In the genomic region with DNA sequence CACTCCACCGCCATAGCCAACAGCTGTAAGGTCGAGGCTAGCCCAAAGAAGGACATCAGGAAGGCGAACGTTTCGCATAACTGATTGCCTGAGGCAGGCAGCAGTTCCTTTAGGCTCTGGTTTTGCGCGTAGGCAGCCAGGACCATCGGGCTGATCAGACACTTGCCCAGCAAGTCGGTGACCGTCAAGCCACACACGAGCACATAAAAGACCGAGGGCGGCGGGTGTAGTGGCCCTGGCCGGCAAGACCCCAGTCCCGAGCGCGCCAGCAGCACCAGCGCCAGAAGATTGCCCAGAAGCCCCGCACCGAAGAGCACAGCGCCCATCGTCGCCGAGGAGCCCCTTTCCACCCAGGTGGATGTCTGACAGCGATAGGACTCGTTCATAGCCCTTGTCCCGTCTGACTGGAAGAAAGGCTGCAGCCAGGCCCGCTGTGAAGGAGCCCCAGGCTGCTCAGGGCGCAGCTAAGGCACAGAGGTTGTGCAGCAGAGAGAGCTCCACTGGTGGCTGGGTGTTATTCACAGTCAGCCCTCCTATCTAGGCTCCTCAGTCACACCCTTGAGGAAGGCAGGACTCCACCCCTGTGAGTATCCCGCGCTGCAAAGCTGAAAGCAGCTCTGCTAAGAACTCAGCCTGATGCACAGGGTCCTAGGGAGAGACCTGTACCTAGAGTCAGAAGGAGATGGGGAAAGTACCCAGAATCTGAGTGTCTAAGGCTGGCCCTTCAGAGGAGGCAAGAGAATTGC, we compare ENCODE assay signal across 8 mouse cellular contexts. TPM values are rescaled to one million over a fixed set of nuclear protein-coding genes. Genes with fewer than 3 reads are reported as not detected.
DNase-seq lines count a peak whose midpoint lies in the region; ATAC-seq and TF ChIP-seq lines count a peak whose summit lies in the region.

A gene (minus strand): TSS at position 508 of the 746 bp plus-strand sequence.

- H3K27ac ChIP-seq in lung, embryonic 14.5 days (ENCODE audit: low read depth) = no peak within 1 kb of the TSS
- no peak within 1 kb of the TSS for H3K27ac ChIP-seq in embryonic facial prominence, embryonic 12.5 days
- no peak within 1 kb of the TSS for H3K27ac ChIP-seq in intestine, postnatal 0 days (ENCODE audit: low read depth, low read length)
- H3K27ac ChIP-seq in olfactory bulb, adult 2 months (ENCODE audit: insufficient read depth, low read depth, low read length) = no peak within 1 kb of the TSS

- no peaks in the 10 kb centered on the region for H3K36me3 ChIP-seq in lung, embryonic 14.5 days (ENCODE audit: insufficient read depth)
- no peaks in the 10 kb centered on the region for H3K36me3 ChIP-seq in embryonic facial prominence, embryonic 12.5 days
- H3K36me3 ChIP-seq in intestine, postnatal 0 days (ENCODE audit: control insufficient read depth, insufficient read depth) = no peaks in the 10 kb centered on the region

- peak within 1 kb of the TSS; percentile 14; the same call in 1 of the 2 replicates for H3K4me3 ChIP-seq in lung, embryonic 14.5 days (ENCODE audit: low read depth, low read length)
- H3K4me3 ChIP-seq in embryonic facial prominence, embryonic 12.5 days = peak within 1 kb of the TSS; percentile 27
- peak within 1 kb of the TSS; percentile 33 for H3K4me3 ChIP-seq in intestine, postnatal 0 days (ENCODE audit: low read depth, low read length)
- 0 out of 2 replicates have a peak within 1 kb of the TSS, but pooled peaks have one; percentile 1 for H3K4me3 ChIP-seq in olfactory bulb, adult 2 months (ENCODE audit: insufficient read depth, low read depth, low read length)

- 0 out of 2 replicates have a peak within 1 kb of the TSS, but pooled peaks have one; percentile 17 for H3K9ac ChIP-seq in lung, embryonic 14.5 days
- no peak within 1 kb of the TSS for H3K9ac ChIP-seq in embryonic facial prominence, embryonic 12.5 days
- H3K9ac ChIP-seq in intestine, postnatal 0 days (ENCODE audit: low read depth, low read length) = no peak within 1 kb of the TSS

- H3K4me1 ChIP-seq in lung, embryonic 14.5 days (ENCODE audit: insufficient read depth) = no peaks in the 10 kb centered on the region; the same call in 1 of the 2 replicates
- H3K4me1 ChIP-seq in embryonic facial prominence, embryonic 12.5 days = peaks cover 10% of the 10 kb centered on the region; the same call in 1 of the 2 replicates
- no peaks in the 10 kb centered on the region; the same call in 1 of the 2 replicates for H3K4me1 ChIP-seq in intestine, postnatal 0 days (replicated peaks; ENCODE audit: control insufficient read depth, insufficient read depth, low read length)
- no peaks in the 10 kb centered on the region for H3K4me1 ChIP-seq in olfactory bulb, adult 2 months (ENCODE audit: control insufficient read depth, insufficient read depth, low read length)

- TF ChIP-seq CTCF in lung, embryonic 14.5 days (IDR thresholded peaks at IDR 0.05; ENCODE audit: low read depth) = no peak
- TF ChIP-seq CTCF in intestine, postnatal 0 days (IDR thresholded peaks at IDR 0.05; ENCODE audit: low read depth) = no peak
- no peak for TF ChIP-seq CTCF in olfactory bulb, adult 2 months (IDR thresholded peaks at IDR 0.05; ENCODE audit: insufficient read depth, low read depth, low read length)

- H3K4me2 ChIP-seq in lung, embryonic 14.5 days = peak within 1 kb of the TSS; percentile 52
- peak within 1 kb of the TSS; percentile 55 for H3K4me2 ChIP-seq in embryonic facial prominence, embryonic 12.5 days (replicated peaks)
- H3K4me2 ChIP-seq in intestine, postnatal 0 days (replicated peaks; ENCODE audit: low read depth) = peak within 1 kb of the TSS; percentile 62

- H3K9me3 ChIP-seq in lung, embryonic 14.5 days (ENCODE audit: low read depth, low read length) = no peaks in the 10 kb centered on the region
- H3K9me3 ChIP-seq in embryonic facial prominence, embryonic 12.5 days = no peaks in the 10 kb centered on the region
- no peaks in the 10 kb centered on the region for H3K9me3 ChIP-seq in intestine, postnatal 0 days (ENCODE audit: control insufficient read depth)

- no peak for TF ChIP-seq POLR2A in olfactory bulb, adult 2 months (IDR thresholded peaks at IDR 0.05; ENCODE audit: insufficient read depth, low read depth, low read length)

- DNase-seq in lung, embryonic 14.5 days = peak; percentile 10
- no peak for DNase-seq in lung, postnatal 10 days
- no peak for DNase-seq in layer of hippocampus, adult 9-11 months
- no peak for DNase-seq in Muller cell, postnatal 12 days (ENCODE audit: inconsistent ontology term)

- H3K27me3 ChIP-seq in lung, embryonic 14.5 days (ENCODE audit: insufficient read depth, low read length) = peaks cover 30% of the 10 kb centered on the region
- peaks cover 25% of the 10 kb centered on the region for H3K27me3 ChIP-seq in embryonic facial prominence, embryonic 12.5 days
- H3K27me3 ChIP-seq in intestine, postnatal 0 days (replicated peaks; ENCODE audit: control insufficient read depth, insufficient read depth, low read length) = peaks cover 15% of the 10 kb centered on the region

- WGBS in lung, embryonic 14.5 days = 2% methylated on average over 32 of the region's 32 CpGs
- WGBS in embryonic facial prominence, embryonic 12.5 days = 2% methylated on average over 32 of the region's 32 CpGs
- WGBS in intestine, postnatal 0 days = 1% methylated on average over 32 of the region's 32 CpGs
- WGBS in olfactory bulb, adult 2 months = 3% methylated on average over 32 of the region's 32 CpGs

- ATAC-seq in lung, embryonic 14.5 days (ENCODE audit: insufficient read depth) = peak; percentile 69
- peak; percentile 57; the same call in 1 of the 2 replicates for ATAC-seq in embryonic facial prominence, embryonic 12.5 days (ENCODE audit: insufficient number of reproducible peaks, insufficient read depth, low FRiP score, low TSS enrichment)
- ATAC-seq in intestine, postnatal 0 days = peak; percentile 60
- ATAC-seq in frontal cortex, adult (ENCODE audit: low TSS enrichment) = no peak

RNA-seq across cellular contexts. Expression of the gene that starts here (rescaled TPM):
- 0.07 and 0.09 TPM in 2 replicates for polyA plus RNA-seq in lung, embryonic 14.5 days (2014; fragmentation: Nextera tagmentation; extraction: Ambion mirVana)
- 0.20 and 0.47 TPM in 2 replicates for polyA plus RNA-seq in embryonic facial prominence, embryonic 12.5 days (2016; fragmentation: Nextera tagmentation; extraction: Ambion mirVana)
- polyA plus RNA-seq in intestine, postnatal 0 days (2015; fragmentation: Nextera tagmentation; extraction: Ambion mirVana) = 0.75 and 0.93 TPM in 2 replicates
- polyA plus RNA-seq in olfactory bulb, adult 2 months (2012; ENCODE audit: insufficient read depth, insufficient read length, low replicate concordance, missing spikeins) = not detected in 2 replicates

Comparison
In these comparisons a context has a peak if more than half of its experiments do, and no peak if none do; other contexts are left out.
1. Peak in DNase-seq, ATAC-seq, H3K4me3 ChIP-seq, H3K9ac ChIP-seq and H3K4me2 ChIP-seq in lung, embryonic 14.5 days; RNA of the gene not detected or under 1 TPM.
2. Peak in ATAC-seq, H3K4me3 ChIP-seq and H3K4me2 ChIP-seq in embryonic facial prominence, embryonic 12.5 days; RNA of the gene not detected or under 1 TPM.
3. Peak in ATAC-seq, H3K4me3 ChIP-seq and H3K4me2 ChIP-seq in intestine, postnatal 0 days; RNA of the gene not detected or under 1 TPM.